Mouse (Mus musculus) hindbrain, postnatal 0 days (tissue): ENCODE data around the gene Mfap1b. TPM values are rescaled to one million over a fixed set of nuclear protein-coding genes. Genes with fewer than 3 reads are reported as not detected.
A peak's percentile ranks its signal among the peaks of the same experiment; 100 is the strongest.

Source experiments
- ATAC-seq: fragments of 200-750 bp; cut with Nextera tagmentation; 2 replicates; pipeline ENCODE4 v1.8.0; 2017; ENCODE audit warnings: mild to moderate bottlenecking, moderate TSS enrichment, moderate library complexity
- DNase-seq: peaks from one replicate; pipeline ENCODE4 v3.0.0-alpha.2; 2015; ENCODE audit warnings: low spot score
- H3K27ac ChIP-seq: fragments of 300-500 bp; sonication (generic); 2 replicates; pipeline ENCODE4 v1.5.1; 2014; ENCODE audit warnings: mild to moderate bottlenecking
- H3K27me3 ChIP-seq: fragments of 300-500 bp; sonication (generic); 2 replicates; pipeline ENCODE4 v1.6.1; 2014; ENCODE audit warnings: low read length, mixed read lengths; ENCODE audit not compliant: insufficient read depth
- H3K36me3 ChIP-seq: fragments of 300-500 bp; sonication (generic); 2 replicates; pipeline ENCODE4 v1.6.1; 2014; ENCODE audit warnings: low read length, mixed read lengths; ENCODE audit not compliant: insufficient read depth
- H3K4me1 ChIP-seq: fragments of 300-500 bp; sonication (generic); 2 replicates; pipeline ENCODE4 v1.6.1; 2014; ENCODE audit warnings: antibody characterized with exemption, low read length, mixed read lengths; ENCODE audit not compliant: insufficient read depth
- H3K4me2 ChIP-seq: fragments of 300-500 bp; sonication (generic); 2 replicates; pipeline ENCODE4 v1.6.1; 2014; ENCODE audit warnings: low read depth, mild to moderate bottlenecking, low read length, moderate library complexity, mixed read lengths
- H3K4me3 ChIP-seq: fragments of 300-500 bp; sonication (generic); 2 replicates; pipeline ENCODE4 v1.5.1; 2014; ENCODE audit warnings: low read length
- H3K9ac ChIP-seq: fragments of 300-500 bp; sonication (generic); replicated peaks from 2 replicates; pipeline ENCODE4 v1.6.1; 2014; ENCODE audit warnings: mild to moderate bottlenecking, low read length, moderate library complexity, mixed read lengths
- H3K9me3 ChIP-seq: fragments of 300-500 bp; sonication (generic); 2 replicates; pipeline ENCODE4 v1.6.1; 2016; ENCODE audit warnings: low read length, mixed read lengths
- CTCF ChIP-seq: IDR thresholded peaks from 2 replicates; pipeline ENCODE4 v1.5.1; 2016; ENCODE audit warnings: antibody characterized with exemption, control low read depth, low read depth
- WGBS: fragments of 180-500 bp; shearing (Covaris S2); extraction: QIAGEN DNeasy Blood & Tissue Kit; methylation state at CpG from one replicate; pipeline ENCODE4 v1.1.7; 2014; 5-methylcytosine and 5-hydroxymethylcytosine counted together
- polyA plus RNA-seq: library from polyadenylated mRNA; unstranded; fragments of >200 nt; fragmentation: Nextera tagmentation; extraction: Ambion mirVana; gene quantifications from 2 replicates; pipeline ENCODE4 v1.2.1, GENCODE M21; 2015
- total RNA-seq: library from RNA; depleted of rRNA; stranded (reverse); fragments of >200 nt; gene quantifications from 2 replicates; pipeline ENCODE4 v1.2.3, GENCODE M21; 2014

Gene Mfap1b
- total and polyA plus RNA-seq, 2 experiments from 2014 or later = 17.7 to 52.8 TPM

DNA sequence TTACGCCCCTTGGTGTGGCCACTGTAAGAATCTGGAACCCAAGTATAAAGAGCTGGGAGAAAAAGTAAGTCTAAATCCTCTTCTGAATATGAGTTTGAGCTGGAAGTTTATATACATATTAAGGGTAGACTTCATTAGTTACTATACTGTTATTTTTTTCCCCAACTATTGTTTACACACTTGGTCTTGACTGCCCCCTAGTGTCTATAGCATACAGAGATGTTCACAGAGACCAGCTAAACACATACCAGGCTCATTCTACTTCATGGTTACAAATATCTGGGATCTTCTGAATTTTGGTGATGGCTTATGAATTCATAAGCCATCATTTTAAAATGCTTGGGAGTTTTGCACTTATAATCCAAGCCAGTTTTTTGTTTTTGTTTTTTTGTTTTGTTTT lies 39.0 kb downstream of the Mfap1b start:
- TF ChIP-seq CTCF = peak; percentile 57
- peak; percentile 53 for DNase-seq
- 94% methylated on average over 1 of the region's 1 CpGs for WGBS
- Histone ChIP-seq H3K36me3 (peaks cover 70% of the 10 kb centered on the region), H3K4me1 (no peaks in the 10 kb centered on the region), H3K4me3 (no peak overlapping the region), H3K9ac (no peak overlapping the region), H3K9me3 (no peaks in the 10 kb centered on the region), H3K27ac (no peak overlapping the region), H3K27me3 (no peaks in the 10 kb centered on the region), H3K4me2 (no peak overlapping the region)
- no peak for ATAC-seq

- DNase-seq (no peak), ATAC-seq (no peak)
- Histone ChIP-seq H3K4me3 (no peak overlapping the region), H3K27ac (no peak overlapping the region), H3K27me3 (no peaks in the 10 kb centered on the region), H3K4me1 (no peaks in the 10 kb centered on the region), H3K9me3 (no peaks in the 10 kb centered on the region), H3K9ac (no peak overlapping the region), H3K36me3 (peaks cover 36% of the 10 kb centered on the region; the same call in 1 of the 2 replicates), H3K4me2 (no peak overlapping the region)
- TF ChIP-seq CTCF = no peak
- WGBS = 96% methylated on average over 2 of the region's 2 CpGs
These were observed 48.0 kb downstream of the Mfap1b start for GRCm38 (mm10) chr2:121425890-121426289.

DNA sequence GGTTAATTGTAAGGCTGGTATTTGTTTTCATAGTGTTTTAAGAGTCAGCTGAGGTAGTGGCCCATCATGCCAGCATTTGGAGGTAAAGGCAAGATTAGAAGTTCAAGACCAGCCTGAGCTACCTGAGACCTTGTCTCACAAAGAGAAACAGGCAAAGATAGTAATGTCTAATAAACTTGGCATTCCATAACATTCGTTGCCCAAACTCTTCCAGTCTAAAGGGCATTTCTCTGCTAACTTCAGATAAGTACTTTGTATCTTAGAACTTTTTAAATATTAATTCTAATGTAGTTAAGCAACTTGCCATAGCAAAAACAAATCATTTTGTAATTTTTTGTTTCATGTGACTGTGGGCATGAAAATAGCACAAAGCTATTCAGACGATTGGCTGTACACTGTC lies 50.7 kb downstream of the Mfap1b start:
- H3K36me3 ChIP-seq = peaks cover 17% of the 10 kb centered on the region; the same call in 1 of the 2 replicates
- H3K4me1 ChIP-seq = no peaks in the 10 kb centered on the region
- no peak overlapping the region for H3K9ac ChIP-seq
- ATAC-seq (no peak), DNase-seq (no peak)
- no peak overlapping the region for H3K4me3 ChIP-seq
- no peak overlapping the region for H3K4me2 ChIP-seq
- H3K9me3 ChIP-seq = no peaks in the 10 kb centered on the region
- no peak overlapping the region for H3K27ac ChIP-seq
- WGBS = 92% methylated on average over 2 of the region's 2 CpGs
- no peaks in the 10 kb centered on the region for H3K27me3 ChIP-seq
- TF ChIP-seq CTCF = no peak

- no peaks in the 10 kb centered on the region for H3K9me3 ChIP-seq
- H3K4me3 ChIP-seq = no peak overlapping the region
- no peak overlapping the region for H3K9ac ChIP-seq
- H3K4me1 ChIP-seq = peaks cover 9% of the 10 kb centered on the region; the same call in 1 of the 2 replicates
- no peak for DNase-seq
- no peaks in the 10 kb centered on the region for H3K27me3 ChIP-seq
- H3K4me2 ChIP-seq = no peak overlapping the region
- H3K27ac ChIP-seq = no peak overlapping the region
- WGBS = 91% methylated on average over 3 of the region's 3 CpGs
- TF ChIP-seq CTCF = no peak
- ATAC-seq = no peak
- peaks cover 12% of the 10 kb centered on the region; the same call in 1 of the 2 replicates for H3K36me3 ChIP-seq
These were observed 55.4 kb downstream of the Mfap1b start for GRCm38 (mm10) chr2:121418476-121418875.

DNA sequence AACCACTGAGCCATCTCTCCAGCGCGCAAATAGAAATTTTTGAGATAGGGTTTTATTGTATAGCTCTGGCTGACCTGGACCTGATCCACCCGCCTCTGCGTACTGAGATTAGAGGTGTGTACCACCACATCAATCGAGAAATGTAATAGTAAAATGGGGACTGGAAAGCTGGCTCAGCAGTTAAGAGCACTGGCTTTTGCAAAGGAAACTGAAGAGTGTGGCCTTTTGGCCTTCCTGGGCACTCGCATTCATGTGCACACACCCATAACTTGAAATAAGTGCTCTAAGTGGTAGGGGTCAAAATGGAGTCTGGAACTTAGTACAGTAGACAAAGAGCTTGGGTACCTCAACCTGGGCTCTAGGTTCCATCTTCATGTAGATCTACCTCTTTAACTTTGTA lies 57.5 kb downstream of the Mfap1b start:
- TF ChIP-seq CTCF = no peak
- no peaks in the 10 kb centered on the region for H3K27me3 ChIP-seq
- no peaks in the 10 kb centered on the region for H3K9me3 ChIP-seq
- no peak overlapping the region for H3K27ac ChIP-seq
- DNase-seq (no peak), ATAC-seq (no peak)
- 88% methylated on average over 6 of the region's 6 CpGs for WGBS
- peaks cover 11% of the 10 kb centered on the region; the same call in 1 of the 2 replicates for H3K4me1 ChIP-seq
- no peak overlapping the region for H3K9ac ChIP-seq
- H3K4me3 ChIP-seq = no peak overlapping the region
- H3K36me3 ChIP-seq = peaks cover 7% of the 10 kb centered on the region; the same call in 1 of the 2 replicates
- H3K4me2 ChIP-seq = no peak overlapping the region

DNA sequence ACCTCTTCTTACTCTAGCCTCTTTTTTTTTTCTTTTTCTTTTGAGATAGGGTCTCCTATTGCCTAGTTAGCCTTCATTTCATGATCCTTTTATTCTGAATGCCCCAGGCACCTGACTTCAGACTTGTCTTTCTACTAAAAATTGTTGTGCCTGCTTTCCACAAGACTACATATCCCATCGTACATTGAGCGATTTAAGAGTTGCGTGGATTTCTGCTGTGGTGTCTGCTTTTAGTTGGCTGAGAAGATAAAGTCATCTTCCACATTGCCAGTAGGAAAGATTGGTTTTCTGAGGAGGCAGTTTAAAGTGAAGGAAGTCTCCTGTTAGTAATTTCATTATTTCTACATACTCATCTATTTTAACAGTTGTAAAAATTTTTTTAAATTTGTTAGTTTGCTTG lies 58.3 kb downstream of the Mfap1b start:
- Histone ChIP-seq H3K9ac (peak overlapping the region; percentile 9; the same call in 1 of the 2 replicates), H3K9me3 (no peaks in the 10 kb centered on the region), H3K4me2 (peak overlapping the region; percentile 59), H3K36me3 (peaks cover 7% of the 10 kb centered on the region; the same call in 1 of the 2 replicates), H3K4me1 (peaks cover 11% of the 10 kb centered on the region; the same call in 1 of the 2 replicates), H3K27ac (no peak overlapping the region), H3K4me3 (no peak overlapping the region), H3K27me3 (no peaks in the 10 kb centered on the region)
- WGBS = 71% methylated on average over 3 of the region's 3 CpGs
- DNase-seq = no peak
- no peak for TF ChIP-seq CTCF
- ATAC-seq = no peak

GRCm38 (mm10) chr2:121415103-121415502 lies 58.8 kb downstream of the Mfap1b start:
- DNase-seq (no peak), ATAC-seq (no peak)
- Histone ChIP-seq H3K9ac (peak overlapping the region; percentile 9), H3K36me3 (peaks cover 7% of the 10 kb centered on the region; the same call in 1 of the 2 replicates), H3K9me3 (no peaks in the 10 kb centered on the region), H3K27me3 (no peaks in the 10 kb centered on the region), H3K4me3 (peak overlapping the region; percentile 72), H3K4me2 (peak overlapping the region; percentile 59), H3K4me1 (peaks cover 11% of the 10 kb centered on the region; the same call in 1 of the 2 replicates), H3K27ac (no peak overlapping the region)
- WGBS = 63% methylated on average over 3 of the region's 3 CpGs
- no peak for TF ChIP-seq CTCF
